Mouse (Mus musculus) MEL (cell line): ENCODE results near the gene Adprh.
"Not testable (repeated sequence)": the region's sequence is repeated elsewhere in the genome, so short reads cannot be mapped to it uniquely, and the experiment has no call there.

Experiments used
- CTCF ChIP-seq, 3 experiments: IDR thresholded peaks in 2 of 3; conservative IDR thresholded peaks in 1 of 3; 2 replicates each; pipeline ENCODE4 v1.5.1; 2011 to 2012; ENCODE audit warnings: low read length in 3 of 3, low read depth in 2 of 3, mild to moderate bottlenecking in 2 of 3, improper control_type of control experiment in 1 of 3, inconsistent platforms in 1 of 3, mixed read lengths in 1 of 3, moderate library complexity in 1 of 3; ENCODE audit not compliant: control insufficient read depth in 1 of 3, insufficient read depth in 1 of 3, poor library complexity in 1 of 3, severe bottlenecking in 1 of 3
- EP300 ChIP-seq, 2 experiments: IDR thresholded peaks; 2 replicates each; pipeline ENCODE4 v1.6.1; 2011; ENCODE audit warnings: improper control_type of control experiment in 2 of 2, low read length in 2 of 2, low read depth in 1 of 2, mild to moderate bottlenecking in 1 of 2
- GATA1 ChIP-seq: IDR thresholded peaks from 2 replicates; pipeline ENCODE4 v1.6.1; 2011; ENCODE audit warnings: low read depth, low read length, improper control_type of control experiment
- MYC ChIP-seq: IDR thresholded peaks from 2 replicates; pipeline ENCODE4 v1.6.1; 2011; ENCODE audit warnings: low read depth, mild to moderate bottlenecking, low read length, improper control_type of control experiment, moderate library complexity
- NRF1 ChIP-seq: IDR thresholded peaks from 2 replicates; pipeline ENCODE4 v1.6.1; 2014; ENCODE audit warnings: low read depth, mild to moderate bottlenecking, inconsistent platforms, low read length, improper control_type of control experiment, moderate library complexity; ENCODE audit not compliant: poor library complexity, insufficient read depth, severe bottlenecking
- POLR2A ChIP-seq, 2 experiments: IDR thresholded peaks; 2 replicates each; pipeline ENCODE4 v1.6.1; 2011 to 2012; ENCODE audit warnings: low read length in 2 of 2, mild to moderate bottlenecking in 2 of 2, control low read depth in 1 of 2, improper control_type of control experiment in 1 of 2, low read depth in 1 of 2, moderate library complexity in 1 of 2; ENCODE audit not compliant: control insufficient read depth in 1 of 2, insufficient read depth in 1 of 2, poor library complexity in 1 of 2
- POLR2AphosphoS2 ChIP-seq: IDR thresholded peaks from 2 replicates; pipeline ENCODE4 v1.6.1; 2011; ENCODE audit warnings: low read length, improper control_type of control experiment
- RAD21 ChIP-seq: IDR thresholded peaks from 2 replicates; pipeline ENCODE4 v1.6.1; 2011; ENCODE audit warnings: mild to moderate bottlenecking, low read depth, low read length, improper control_type of control experiment
- TBP ChIP-seq: IDR thresholded peaks from 2 replicates; pipeline ENCODE4 v1.8.0; 2011; ENCODE audit warnings: low read depth, low read length, improper control_type of control experiment
- ZKSCAN1 ChIP-seq: IDR thresholded peaks from 2 replicates; pipeline ENCODE4 v1.6.1; 2012; ENCODE audit warnings: low read depth, mild to moderate bottlenecking, inconsistent platforms, low read length, improper control_type of control experiment, moderate library complexity
- ZMIZ1 ChIP-seq: IDR thresholded peaks from 2 replicates; pipeline ENCODE4 v1.6.1; 2012; ENCODE audit warnings: low read depth, mild to moderate bottlenecking, inconsistent platforms, low read length, improper control_type of control experiment, moderate library complexity
- ZNF384 ChIP-seq: IDR thresholded peaks from 2 replicates; pipeline ENCODE4 v1.6.1; 2012; ENCODE audit warnings: low read depth, mild to moderate bottlenecking, inconsistent platforms, low read length, improper control_type of control experiment

DNA sequence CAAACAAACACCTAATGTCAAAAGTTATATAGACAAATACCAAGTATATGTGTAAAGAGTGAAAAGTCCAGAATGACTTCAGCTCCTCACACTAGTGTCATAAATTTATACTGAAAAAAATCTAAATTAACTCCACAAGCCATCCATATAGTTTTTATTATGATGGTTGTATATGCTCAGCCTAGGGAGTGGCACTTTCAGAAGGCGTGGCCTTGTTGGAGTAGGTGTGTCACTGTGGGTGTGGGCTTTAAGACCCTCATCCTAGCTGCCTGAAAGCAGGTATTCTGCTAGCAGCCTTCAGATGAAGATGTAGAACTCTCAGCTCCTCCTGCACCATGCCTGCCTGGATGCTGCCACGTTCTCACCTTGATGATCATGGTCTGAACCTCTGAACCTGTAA, 6.4 kb downstream of the Adprh start:
- not testable (repeated sequence) for TF ChIP-seq GATA1; POLR2A (IDR thresholded peaks at IDR 0.05; ENCODE audit: control insufficient read depth in 1 of 2, insufficient read depth in 1 of 2, low read depth in 1 of 2, low read length in 2 of 2, poor library complexity in 1 of 2); ZNF384; ZKSCAN1; TBP; ZMIZ1; CTCF (IDR thresholded peaks at IDR 0.05 in 2 of 3, conservative IDR thresholded peaks at IDR 0.05 in 1 of 3; ENCODE audit: control insufficient read depth in 1 of 3, insufficient read depth in 1 of 3, low read depth in 2 of 3, low read length in 3 of 3, poor library complexity in 1 of 3, severe bottlenecking in 1 of 3); MYC; EP300 (IDR thresholded peaks at IDR 0.05; ENCODE audit: low read depth in 1 of 2, low read length in 2 of 2); POLR2AphosphoS2; NRF1; RAD21
